Mouse (Mus musculus): ENCODE measurements around the gene Fbp2.
"Not testable (repeated sequence)": the region's sequence is repeated elsewhere in the genome, so short reads cannot be mapped to it uniquely, and the experiment has no call there.

DNA sequence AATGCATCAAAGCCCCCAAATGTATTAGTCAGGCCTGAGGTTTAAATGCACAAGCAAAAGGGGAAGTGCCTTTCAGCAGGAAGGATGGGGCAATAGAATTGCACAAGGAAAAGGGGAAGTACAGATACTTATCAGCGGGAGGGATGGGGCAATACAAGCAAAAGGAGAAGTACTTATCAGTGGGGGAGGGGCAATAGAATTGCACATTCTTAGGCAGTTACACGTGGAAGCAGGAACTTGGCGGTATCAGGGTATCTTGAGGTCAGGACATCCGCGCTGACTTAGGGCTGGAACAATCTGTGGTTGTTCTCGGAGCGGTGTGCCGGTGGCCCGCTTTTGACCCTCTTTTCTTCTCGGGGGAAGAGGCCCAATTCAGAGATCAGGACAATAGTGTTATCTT, 1.0 kb upstream of the Fbp2 start:
- not testable (repeated sequence) for TF ChIP-seq POLR2A (IDR thresholded peaks at IDR 0.05; ENCODE audit: extremely low read depth, insufficient read depth, low read length); CTCF (IDR thresholded peaks at IDR 0.05; ENCODE audit: low read depth, low read length)

Measured in liver, adult 2 months (tissue).